Mouse (Mus musculus): ENCODE measurements around the gene Rrn3. TPM values are rescaled to one million over a fixed set of nuclear protein-coding genes. Genes with fewer than 3 reads are reported as not detected.
"Not testable (repeated sequence)": the region's sequence is repeated elsewhere in the genome, so short reads cannot be mapped to it uniquely, and the experiment has no call there.

Rrn3 gene
- polyA plus RNA-seq, 1 experiment from 2014 or later = 55.2 TPM

- no peak for ATAC-seq (ENCODE audit: insufficient read depth, low FRiP score)
- H3K9ac ChIP-seq (ENCODE audit: low read length) = no peak overlapping the region
- H3K27ac ChIP-seq (ENCODE audit: low read length) = no peak overlapping the region
- H3K36me3 ChIP-seq (ENCODE audit: control insufficient read depth, insufficient read depth, low read length) = no peaks in the 10 kb centered on the region
- no peaks in the 10 kb centered on the region for H3K27me3 ChIP-seq (ENCODE audit: control insufficient read depth, insufficient read depth, low read length)
- no peaks in the 10 kb centered on the region for H3K4me1 ChIP-seq (ENCODE audit: control insufficient read depth, insufficient read depth, low read length)
- H3K9me3 ChIP-seq (replicated peaks; ENCODE audit: control insufficient read depth, low read length) = no peaks in the 10 kb centered on the region
- no peak overlapping the region for H3K4me3 ChIP-seq (replicated peaks; ENCODE audit: low read length)
- no peak overlapping the region for H3K4me2 ChIP-seq (ENCODE audit: low read depth, low read length)
- 63% methylated on average over 5 of the region's 5 CpGs for WGBS
Observed at GRCm38 (mm10) chr16:13749306-13749705, 31.2 kb upstream of the Rrn3 start.

- no peak for ATAC-seq (ENCODE audit: insufficient read depth, low FRiP score)
- Histone ChIP-seq H3K9me3 (replicated peaks; ENCODE audit: control insufficient read depth, low read length) (no peaks in the 10 kb centered on the region), H3K27ac (ENCODE audit: low read length) (no peak overlapping the region), H3K4me1 (ENCODE audit: control insufficient read depth, insufficient read depth, low read length) (peaks cover 2% of the 10 kb centered on the region; the same call in 1 of the 2 replicates), H3K36me3 (ENCODE audit: control insufficient read depth, insufficient read depth, low read length) (no peaks in the 10 kb centered on the region), H3K4me2 (ENCODE audit: low read depth, low read length) (no peak overlapping the region), H3K4me3 (replicated peaks; ENCODE audit: low read length) (no peak overlapping the region), H3K9ac (ENCODE audit: low read length) (no peak overlapping the region), H3K27me3 (ENCODE audit: control insufficient read depth, insufficient read depth, low read length) (no peaks in the 10 kb centered on the region)
- 66% methylated on average over 3 of the region's 3 CpGs for WGBS
Observed at GRCm38 (mm10) chr16:13749981-13750380, 30.5 kb upstream of the Rrn3 start.

- Histone ChIP-seq H3K27ac (ENCODE audit: low read length) (no peak overlapping the region), H3K4me2 (ENCODE audit: low read depth, low read length) (no peak overlapping the region), H3K9ac (ENCODE audit: low read length) (no peak overlapping the region), H3K4me3 (replicated peaks; ENCODE audit: low read length) (no peak overlapping the region), H3K4me1 (ENCODE audit: control insufficient read depth, insufficient read depth, low read length) (peaks cover 4% of the 10 kb centered on the region; the same call in 1 of the 2 replicates), H3K36me3 (ENCODE audit: control insufficient read depth, insufficient read depth, low read length) (no peaks in the 10 kb centered on the region), H3K27me3 (ENCODE audit: control insufficient read depth, insufficient read depth, low read length) (no peaks in the 10 kb centered on the region), H3K9me3 (replicated peaks; ENCODE audit: control insufficient read depth, low read length) (no peaks in the 10 kb centered on the region)
- 91% methylated on average over 13 of the region's 13 CpGs for WGBS
- no peak for ATAC-seq (ENCODE audit: insufficient read depth, low FRiP score)
Observed at GRCm38 (mm10) chr16:13750626-13751025, 29.9 kb upstream of the Rrn3 start.

- WGBS = 70% methylated on average over 8 of the region's 8 CpGs
- ATAC-seq (ENCODE audit: insufficient read depth, low FRiP score) = no peak
Observed at GRCm38 (mm10) chr16:13753986-13754385, 26.5 kb upstream of the Rrn3 start.

GRCm38 (mm10) chr16:13754400-13755190 lies 25.9 kb upstream of the Rrn3 start:
- H3K4me3 ChIP-seq (replicated peaks; ENCODE audit: low read length) = peak overlapping the region; percentile 56
- WGBS = 1% methylated on average over 65 of the region's 65 CpGs
- H3K9me3 ChIP-seq (replicated peaks; ENCODE audit: control insufficient read depth, low read length) = no peaks in the 10 kb centered on the region
- no peaks in the 10 kb centered on the region for H3K27me3 ChIP-seq (ENCODE audit: control insufficient read depth, insufficient read depth, low read length)
- no peak overlapping the region for H3K27ac ChIP-seq (ENCODE audit: low read length)
- ATAC-seq (ENCODE audit: insufficient read depth, low FRiP score) = peak; percentile 97
- H3K9ac ChIP-seq (ENCODE audit: low read length) = peak overlapping the region; percentile 70
- H3K4me2 ChIP-seq (ENCODE audit: low read depth, low read length) = peak overlapping the region; percentile 99
- H3K36me3 ChIP-seq (ENCODE audit: control insufficient read depth, insufficient read depth, low read length) = no peaks in the 10 kb centered on the region
- H3K4me1 ChIP-seq (ENCODE audit: control insufficient read depth, insufficient read depth, low read length) = peaks cover 4% of the 10 kb centered on the region; the same call in 1 of the 2 replicates

More at GRCm38 (mm10) chr16:13753986-13754385, 26.5 kb upstream of the Rrn3 start:
- peak overlapping the region; percentile 70 for H3K9ac ChIP-seq (ENCODE audit: low read length)
- peaks cover 4% of the 10 kb centered on the region; the same call in 1 of the 2 replicates for H3K4me1 ChIP-seq (ENCODE audit: control insufficient read depth, insufficient read depth, low read length)
- no peaks in the 10 kb centered on the region for H3K27me3 ChIP-seq (ENCODE audit: control insufficient read depth, insufficient read depth, low read length)
- no peak overlapping the region for H3K27ac ChIP-seq (ENCODE audit: low read length)
- H3K4me2 ChIP-seq (ENCODE audit: low read depth, low read length) = peak overlapping the region; percentile 99
- H3K36me3 ChIP-seq (ENCODE audit: control insufficient read depth, insufficient read depth, low read length) = no peaks in the 10 kb centered on the region
- peak overlapping the region; percentile 56 for H3K4me3 ChIP-seq (replicated peaks; ENCODE audit: low read length)
- H3K9me3 ChIP-seq (replicated peaks; ENCODE audit: control insufficient read depth, low read length) = no peaks in the 10 kb centered on the region

GRCm38 (mm10) chr16:13757823-13758222 lies 22.7 kb upstream of the Rrn3 start:
- 91% methylated on average over 2 of the region's 2 CpGs for WGBS

GRCm38 (mm10) chr16:13762807-13763206 lies 17.7 kb upstream of the Rrn3 start:
- H3K36me3 ChIP-seq (ENCODE audit: control insufficient read depth, insufficient read depth, low read length); H3K27ac ChIP-seq (ENCODE audit: low read length): not testable (repeated sequence)
- 82% methylated on average over 1 of the region's 1 CpGs for WGBS

More at GRCm38 (mm10) chr16:13757823-13758222, 22.7 kb upstream of the Rrn3 start:
- Histone ChIP-seq H3K27ac (ENCODE audit: low read length) (no peak overlapping the region), H3K4me2 (ENCODE audit: low read depth, low read length) (no peak overlapping the region), H3K27me3 (ENCODE audit: control insufficient read depth, insufficient read depth, low read length) (no peaks in the 10 kb centered on the region), H3K4me3 (replicated peaks; ENCODE audit: low read length) (no peak overlapping the region), H3K36me3 (ENCODE audit: control insufficient read depth, insufficient read depth, low read length) (no peaks in the 10 kb centered on the region), H3K9me3 (replicated peaks; ENCODE audit: control insufficient read depth, low read length) (no peaks in the 10 kb centered on the region), H3K9ac (ENCODE audit: low read length) (no peak overlapping the region), H3K4me1 (ENCODE audit: control insufficient read depth, insufficient read depth, low read length) (peaks cover 4% of the 10 kb centered on the region; the same call in 1 of the 2 replicates)
- no peak for ATAC-seq (ENCODE audit: insufficient read depth, low FRiP score)

GRCm38 (mm10) chr16:13764519-13764918 lies 16.0 kb upstream of the Rrn3 start:
- no peak for ATAC-seq (ENCODE audit: insufficient read depth, low FRiP score)
- H3K4me3 ChIP-seq (replicated peaks; ENCODE audit: low read length) = no peak overlapping the region

More at GRCm38 (mm10) chr16:13762807-13763206, 17.7 kb upstream of the Rrn3 start:
- not testable (repeated sequence) for H3K4me2 ChIP-seq (ENCODE audit: low read depth, low read length); H3K27me3 ChIP-seq (ENCODE audit: control insufficient read depth, insufficient read depth, low read length); ATAC-seq (ENCODE audit: insufficient read depth, low FRiP score); H3K4me3 ChIP-seq (replicated peaks; ENCODE audit: low read length); H3K9ac ChIP-seq (ENCODE audit: low read length); H3K4me1 ChIP-seq (ENCODE audit: control insufficient read depth, insufficient read depth, low read length); H3K9me3 ChIP-seq (replicated peaks; ENCODE audit: control insufficient read depth, low read length)

GRCm38 (mm10) chr16:13766367-13766766 lies 14.1 kb upstream of the Rrn3 start:
- Histone ChIP-seq H3K9ac (ENCODE audit: low read length) (no peak overlapping the region), H3K27me3 (ENCODE audit: control insufficient read depth, insufficient read depth, low read length) (no peaks in the 10 kb centered on the region), H3K4me3 (replicated peaks; ENCODE audit: low read length) (no peak overlapping the region), H3K27ac (ENCODE audit: low read length) (no peak overlapping the region), H3K36me3 (ENCODE audit: control insufficient read depth, insufficient read depth, low read length) (no peaks in the 10 kb centered on the region), H3K4me1 (ENCODE audit: control insufficient read depth, insufficient read depth, low read length) (no peaks in the 10 kb centered on the region), H3K9me3 (replicated peaks; ENCODE audit: control insufficient read depth, low read length) (no peaks in the 10 kb centered on the region), H3K4me2 (ENCODE audit: low read depth, low read length) (no peak overlapping the region)
- ATAC-seq (ENCODE audit: insufficient read depth, low FRiP score) = no peak

More at GRCm38 (mm10) chr16:13764519-13764918, 16.0 kb upstream of the Rrn3 start:
- H3K27me3 ChIP-seq (ENCODE audit: control insufficient read depth, insufficient read depth, low read length) = no peaks in the 10 kb centered on the region
- no peak overlapping the region for H3K9ac ChIP-seq (ENCODE audit: low read length)
- no peaks in the 10 kb centered on the region for H3K4me1 ChIP-seq (ENCODE audit: control insufficient read depth, insufficient read depth, low read length)
- 63% methylated on average over 3 of the region's 3 CpGs for WGBS
- H3K9me3 ChIP-seq (replicated peaks; ENCODE audit: control insufficient read depth, low read length) = no peaks in the 10 kb centered on the region
- no peaks in the 10 kb centered on the region for H3K36me3 ChIP-seq (ENCODE audit: control insufficient read depth, insufficient read depth, low read length)
- no peak overlapping the region for H3K27ac ChIP-seq (ENCODE audit: low read length)
- no peak overlapping the region for H3K4me2 ChIP-seq (ENCODE audit: low read depth, low read length)

Data from stomach, embryonic 16.5 days (tissue).